ENCODE assay signal across 24 mouse cellular contexts in genomic region chr6:72265664-72266063, GRCm38 (mm10). TPM values are rescaled to one million over a fixed set of nuclear protein-coding genes. Genes with fewer than 3 reads are reported as not detected.
DNase-seq lines count a peak whose midpoint lies in the region; ATAC-seq and TF ChIP-seq lines count a peak whose summit lies in the region.
"Had no signal": no experiment of that assay in that cellular context is flagged by ENCODE, and none has a peak within 500 bp of the region (broad histone marks: within the 10 kb centered on the region; RNA-seq: fewer than 3 reads in every experiment).

No protein-coding gene starts in this region.

- TF ChIP-seq POLR2A in lung, adult 2 months (IDR thresholded peaks at IDR 0.05; ENCODE audit: borderline replicate concordance, extremely low read depth, low read depth, low read length), result no peak

- no peak for TF ChIP-seq CTCF in lung, adult 2 months (IDR thresholded peaks at IDR 0.05; ENCODE audit: insufficient read depth, low read length)

- H3K4me1 ChIP-seq in lung, adult 2 months (ENCODE audit: control insufficient read depth, insufficient read depth, low read length), result peaks cover 6% of the 10 kb centered on the region

- WGBS in lung, adult 2 months, result 56% methylated on average over 6 of the region's 6 CpGs

- peak; percentile 65 to 80 for ATAC-seq in hematopoietic stem cell, adult 5-6 weeks (replicated peaks in 1 of 2; ENCODE audit: insufficient read depth in 1 of 2, low FRiP score in 2 of 2, low TSS enrichment in 1 of 2, low read depth in 1 of 2, poor library complexity in 2 of 2, severe bottlenecking in 2 of 2)
- ATAC-seq: forebrain, embryonic 15.5 days had no signal

- DNase-seq in kidney, adult 11 months, result peak; percentile 28
- no peak for DNase-seq in kidney, postnatal 4 days
- DNase-seq in lung, adult 18-20 months, result peak; percentile 53 to 58
- no peak for DNase-seq in lung, adult 2 months
- DNase-seq in spleen, postnatal 36 days (ENCODE audit: low spot score in 2 of 2), result no peak
- no peak for DNase-seq in frontal cortex, adult 2 months (ENCODE audit: extremely low spot score in 1 of 2, low spot score in 1 of 2)
- DNase-seq: cerebellum, adult 9-10 months; left cerebral cortex, postnatal 4 days; right cerebral cortex, postnatal 4 days had no signal

- no peak overlapping the region for H3K4me3 ChIP-seq in lung, adult 2 months (replicated peaks; ENCODE audit: extremely low read depth, low read depth, low read length)
- H3K4me3 ChIP-seq: embryonic facial prominence, embryonic 13.5 days; forebrain, embryonic 15.5 days; heart, embryonic 15.5 days; hindbrain, embryonic 12.5 days had no signal

RNA-seq across cellular contexts. Expression of gene Atoh8, which starts 30.3 kb away (rescaled TPM):
- 26.4 and 26.7 TPM in 2 replicates for polyA plus RNA-seq in lung, adult 2 months (2012; rRNA removed)
- not detected in 2 replicates for total RNA-seq in hematopoietic stem cell, adult 5-6 weeks (2017)
- 1.5 and 2.3 TPM in 2 replicates for polyA plus RNA-seq in frontal cortex, adult 2 months (2012; rRNA removed)
- total RNA-seq: monocyte, adult 5-6 weeks had no signal

RNA-seq across cellular contexts. Expression of gene Sftpb, which starts 38.7 kb away (rescaled TPM):
- polyA plus RNA-seq in lung, adult 2 months (2012; rRNA removed), result 5,575 and 7,301 TPM in 2 replicates
- not detected in 2 replicates for total RNA-seq in hematopoietic stem cell, adult 5-6 weeks (2017)
- polyA plus RNA-seq in frontal cortex, adult 2 months (2012; rRNA removed), result not detected in 2 replicates
- total RNA-seq: adrenal gland, adult 18-20 months; left cerebral cortex, adult 18-20 months; liver, adult 2 months; monocyte, adult 5-6 weeks had no signal
- polyA plus RNA-seq: hindbrain, embryonic 12.5 days; kidney, postnatal 0 days; liver, adult 2 months; midbrain, embryonic 11.5 days; neural tube, embryonic 11.5 days; stomach, postnatal 0 days; thymus, postnatal 0 days; urinary bladder, adult 2 months had no signal

Comparison
In these comparisons a context has a peak if more than half of its experiments do, and no peak if none do; other contexts are left out.
1. DNase-seq: peak in kidney, adult 11 months (single experiment) and lung, adult 18-20 months (2 of 2); none in kidney, postnatal 4 days (0 of 2), lung, adult 2 months (single experiment), spleen, postnatal 36 days (0 of 2) and frontal cortex, adult 2 months (0 of 2).
2. RNA of gene Sftpb, which starts 38.7 kb away (polyA plus RNA-seq): 5,575 to 7,301 TPM in lung, adult 2 months; not detected in frontal cortex, adult 2 months; every median in the first group is over 1,000 times any median in the second.